Mouse (Mus musculus) heart, embryonic 10.5 days (tissue): ENCODE measurements around the gene Lclat1. TPM values are rescaled to one million over a fixed set of nuclear protein-coding genes. Genes with fewer than 3 reads are reported as not detected.

Experiments used
- DNase-seq: peaks from one replicate; pipeline ENCODE4 v3.0.0-alpha.2; 2017; ENCODE audit warnings: low spot score
- H3K27ac ChIP-seq: fragments of 300-500 bp; sonication (generic); 2 replicates; pipeline ENCODE4 v1.5.1; 2016; ENCODE audit warnings: mild to moderate bottlenecking
- H3K27me3 ChIP-seq: fragments of 300-500 bp; sonication (generic); 2 replicates; pipeline ENCODE4 v1.6.1; 2016; ENCODE audit warnings: mild to moderate bottlenecking; ENCODE audit not compliant: poor library complexity, insufficient read depth, severe bottlenecking
- H3K36me3 ChIP-seq: fragments of 300-500 bp; sonication (generic); 2 replicates; pipeline ENCODE4 v1.6.1; 2016; ENCODE audit warnings: mild to moderate bottlenecking, moderate library complexity
- H3K4me1 ChIP-seq: fragments of 300-500 bp; sonication (generic); 2 replicates; pipeline ENCODE4 v1.6.1; 2016; ENCODE audit warnings: mild to moderate bottlenecking
- H3K4me3 ChIP-seq: fragments of 300-500 bp; sonication (generic); 2 replicates; pipeline ENCODE4 v1.5.1; 2016; ENCODE audit warnings: mild to moderate bottlenecking, moderate library complexity
- H3K9me3 ChIP-seq: fragments of 300-500 bp; sonication (generic); 2 replicates; pipeline ENCODE4 v1.6.1; 2016; ENCODE audit warnings: mild to moderate bottlenecking, moderate library complexity
- WGBS: fragments of 180-500 bp; shearing (Covaris S2); methylation state at CpG from one replicate; pipeline ENCODE4 v1.1.7; 2016; 5-methylcytosine and 5-hydroxymethylcytosine counted together
- polyA plus RNA-seq: library from polyadenylated mRNA; unstranded; fragments of >200 nt; fragmentation: Nextera tagmentation; extraction: Ambion mirVana; gene quantifications from 2 replicates; pipeline ENCODE4 v1.2.1, GENCODE M21; 2016

The Lclat1 gene
- polyA plus RNA-seq, 1 experiment from 2014 or later = 24.4 TPM

GRCm38 (mm10) chr17:73096484-73096883 lies 11.3 kb upstream of the Lclat1 start:
- no peaks in the 10 kb centered on the region for H3K9me3 ChIP-seq
- DNase-seq = peak; percentile 73
- 35% methylated on average over 5 of the region's 5 CpGs for WGBS
- no peak overlapping the region for H3K4me3 ChIP-seq
- no peaks in the 10 kb centered on the region for H3K36me3 ChIP-seq
- no peak overlapping the region for H3K27ac ChIP-seq
- peaks cover 5% of the 10 kb centered on the region; the same call in 1 of the 2 replicates for H3K4me1 ChIP-seq
- no peaks in the 10 kb centered on the region for H3K27me3 ChIP-seq

DNA sequence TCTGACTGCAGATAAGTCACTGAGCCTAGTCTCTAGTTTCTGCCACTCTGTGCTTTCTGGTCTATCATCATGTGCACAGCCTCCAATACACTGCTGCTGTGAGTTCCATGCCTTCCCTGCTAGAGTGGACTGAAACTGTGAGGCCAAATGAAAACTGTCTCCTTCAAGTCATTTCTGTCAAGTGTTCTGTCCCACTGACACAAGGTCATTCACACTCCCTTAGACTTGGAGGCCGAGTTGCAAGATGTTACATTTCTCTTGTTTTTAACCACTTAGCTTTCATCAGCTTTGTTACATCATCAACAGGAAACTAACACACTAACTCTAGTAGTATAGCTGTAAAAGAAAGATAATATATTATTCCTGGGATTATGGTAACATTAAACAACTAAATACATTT lies 9.1 kb upstream of the Lclat1 start:
- no peak overlapping the region for H3K4me3 ChIP-seq
- H3K36me3 ChIP-seq = no peaks in the 10 kb centered on the region
- no peaks in the 10 kb centered on the region for H3K27me3 ChIP-seq
- no peak overlapping the region for H3K27ac ChIP-seq
- WGBS = 73% methylated on average over 1 of the region's 1 CpGs
- no peaks in the 10 kb centered on the region for H3K9me3 ChIP-seq
- peak; percentile 5 for DNase-seq
- H3K4me1 ChIP-seq = peaks cover 5% of the 10 kb centered on the region; the same call in 1 of the 2 replicates

DNA sequence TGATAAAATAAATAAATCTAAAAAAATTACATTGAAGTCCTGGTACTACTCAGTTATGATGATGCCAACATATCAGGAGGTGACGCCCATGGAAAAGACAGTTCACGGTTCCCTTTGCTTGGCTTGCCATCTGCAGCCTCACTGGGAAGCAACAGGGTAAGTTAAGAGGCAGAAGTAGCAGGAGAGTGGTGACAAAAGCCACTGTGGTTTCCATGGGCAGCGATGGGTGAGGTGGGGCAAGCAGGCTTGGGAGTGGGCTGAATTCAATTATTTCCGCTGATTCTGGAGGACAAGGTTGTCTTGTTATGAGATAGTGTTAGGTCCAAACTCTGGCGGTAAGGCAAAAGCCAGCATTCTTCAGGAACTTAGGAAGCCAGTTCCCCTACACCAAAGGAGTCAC lies 7.4 kb upstream of the Lclat1 start:
- Histone ChIP-seq H3K4me1 (no peaks in the 10 kb centered on the region), H3K4me3 (no peak overlapping the region), H3K27me3 (no peaks in the 10 kb centered on the region), H3K27ac (no peak overlapping the region), H3K36me3 (no peaks in the 10 kb centered on the region), H3K9me3 (no peaks in the 10 kb centered on the region)
- 91% methylated on average over 5 of the region's 5 CpGs for WGBS
- DNase-seq = peak; percentile 51

DNA sequence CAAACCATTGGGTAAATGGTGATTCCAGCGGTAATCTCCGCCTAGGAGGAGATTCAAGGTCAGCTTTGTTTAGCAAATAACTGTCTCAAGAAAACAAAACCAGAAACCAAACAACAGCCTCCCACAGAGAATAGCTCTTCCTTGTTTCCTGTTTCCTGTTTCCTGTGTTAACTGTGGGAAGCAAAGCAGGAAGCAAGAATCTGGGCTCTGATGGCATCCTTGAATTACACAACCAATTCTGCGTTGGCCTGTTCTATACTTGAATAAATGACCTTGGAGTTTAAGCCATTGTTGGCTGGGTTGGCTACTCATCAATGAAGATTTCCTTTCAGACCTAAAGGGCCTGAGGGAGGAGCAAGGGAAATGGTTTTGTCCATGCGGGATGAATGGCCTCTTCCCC lies 5.2 kb upstream of the Lclat1 start:
- WGBS = 71% methylated on average over 4 of the region's 4 CpGs
- no peaks in the 10 kb centered on the region for H3K36me3 ChIP-seq
- H3K27ac ChIP-seq = no peak overlapping the region
- no peak overlapping the region for H3K4me3 ChIP-seq
- no peak for DNase-seq
- H3K4me1 ChIP-seq = peaks cover under 1% of the 10 kb centered on the region; the same call in 1 of the 2 replicates
- H3K9me3 ChIP-seq = no peaks in the 10 kb centered on the region
- no peaks in the 10 kb centered on the region for H3K27me3 ChIP-seq

- peak overlapping the region; percentile 98 for H3K4me3 ChIP-seq
- peaks cover 37% of the 10 kb centered on the region for H3K4me1 ChIP-seq
- H3K27ac ChIP-seq = peak overlapping the region; percentile 96
- H3K9me3 ChIP-seq = no peaks in the 10 kb centered on the region
- 0 out of 2 replicates have a peak, but pooled peaks cover 4% of the 10 kb centered on the region for H3K36me3 ChIP-seq
- WGBS = 4% methylated on average over 35 of the region's 35 CpGs
- no peak for DNase-seq
- no peaks in the 10 kb centered on the region for H3K27me3 ChIP-seq
Observed at GRCm38 (mm10) chr17:73108170-73108887, 544 bp downstream of the Lclat1 start.

DNA sequence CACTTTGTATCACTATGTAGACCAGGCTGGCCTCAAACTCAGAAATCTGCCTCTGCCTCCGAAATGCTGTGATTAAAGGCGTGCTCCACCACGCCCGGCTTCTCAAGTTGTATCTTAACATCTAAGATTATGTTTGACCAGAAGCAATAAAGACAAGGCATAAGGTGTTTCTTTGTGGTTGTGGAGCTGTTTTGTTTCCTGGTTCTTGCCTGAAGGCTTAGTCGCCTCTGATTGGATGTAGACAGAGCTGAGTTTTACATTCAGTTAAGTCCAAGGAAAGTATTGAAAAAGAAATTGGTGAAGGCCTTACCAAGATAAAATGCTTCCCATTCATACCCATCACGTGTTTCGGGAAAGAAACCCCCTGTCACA lies 1.1 kb downstream of the Lclat1 start:
- Histone ChIP-seq H3K27me3 (no peaks in the 10 kb centered on the region), H3K4me1 (peaks cover 38% of the 10 kb centered on the region), H3K4me3 (peak overlapping the region; percentile 98), H3K36me3 (0 out of 2 replicates have a peak, but pooled peaks cover 4% of the 10 kb centered on the region), H3K27ac (no peak overlapping the region), H3K9me3 (no peaks in the 10 kb centered on the region)
- DNase-seq = no peak
- 78% methylated on average over 7 of the region's 7 CpGs for WGBS

DNA sequence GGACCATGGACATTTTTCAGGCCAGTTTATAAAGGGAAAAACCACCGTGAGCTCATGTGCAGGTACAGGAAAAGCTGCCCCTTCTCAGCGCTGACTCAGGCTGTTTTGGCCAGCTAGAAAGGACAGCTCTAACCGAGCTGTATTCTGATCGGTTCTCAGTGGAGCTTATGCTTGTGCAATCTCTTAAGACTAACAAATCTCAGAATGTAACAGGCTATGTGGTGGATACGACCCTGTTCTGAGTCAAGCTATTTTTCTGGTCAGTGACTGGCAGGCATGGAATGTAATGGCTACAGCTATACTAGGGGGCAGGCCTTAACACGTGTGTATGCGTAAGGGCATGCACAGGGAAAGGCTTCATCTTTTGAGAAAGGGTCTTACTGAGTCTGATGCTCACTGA lies 4.3 kb downstream of the Lclat1 start:
- Histone ChIP-seq H3K36me3 (peaks cover 9% of the 10 kb centered on the region; the same call in 1 of the 2 replicates), H3K27ac (peak overlapping the region; percentile 84)
- WGBS = 61% methylated on average over 7 of the region's 7 CpGs

DNA sequence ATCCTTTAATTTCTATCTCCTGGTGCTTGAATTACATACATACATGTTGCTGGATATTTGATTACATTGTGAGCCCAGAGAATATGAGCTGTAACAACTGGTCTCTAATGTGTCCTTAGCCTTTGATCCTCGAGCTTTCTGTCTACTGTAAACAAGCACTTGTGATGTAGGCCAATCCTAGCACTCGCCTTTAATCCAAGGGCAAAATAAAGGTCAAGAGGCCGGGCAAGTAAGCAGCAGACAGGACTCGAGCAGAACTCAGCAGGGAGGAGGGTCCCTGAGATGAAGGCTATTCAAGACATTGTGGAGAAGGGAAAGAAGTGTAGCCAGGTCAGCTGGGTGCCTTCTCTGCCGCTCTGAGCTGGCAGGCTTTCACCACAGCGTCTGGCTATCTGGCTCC lies 4.8 kb downstream of the Lclat1 start:
- peaks cover 37% of the 10 kb centered on the region for H3K4me1 ChIP-seq
- no peaks in the 10 kb centered on the region for H3K27me3 ChIP-seq
- WGBS = 18% methylated on average over 6 of the region's 6 CpGs
- peaks cover 9% of the 10 kb centered on the region; the same call in 1 of the 2 replicates for H3K36me3 ChIP-seq
- peak overlapping the region; percentile 84 for H3K27ac ChIP-seq
- no peak for DNase-seq
- H3K4me3 ChIP-seq = peak overlapping the region; percentile 20; the same call in 1 of the 2 replicates
- no peaks in the 10 kb centered on the region for H3K9me3 ChIP-seq

More for the DNA sequence above, 4.3 kb downstream of the Lclat1 start:
- H3K4me1 ChIP-seq = peaks cover 38% of the 10 kb centered on the region
- H3K27me3 ChIP-seq = no peaks in the 10 kb centered on the region
- no peak overlapping the region for H3K4me3 ChIP-seq
- no peak for DNase-seq
- H3K9me3 ChIP-seq = no peaks in the 10 kb centered on the region

DNA sequence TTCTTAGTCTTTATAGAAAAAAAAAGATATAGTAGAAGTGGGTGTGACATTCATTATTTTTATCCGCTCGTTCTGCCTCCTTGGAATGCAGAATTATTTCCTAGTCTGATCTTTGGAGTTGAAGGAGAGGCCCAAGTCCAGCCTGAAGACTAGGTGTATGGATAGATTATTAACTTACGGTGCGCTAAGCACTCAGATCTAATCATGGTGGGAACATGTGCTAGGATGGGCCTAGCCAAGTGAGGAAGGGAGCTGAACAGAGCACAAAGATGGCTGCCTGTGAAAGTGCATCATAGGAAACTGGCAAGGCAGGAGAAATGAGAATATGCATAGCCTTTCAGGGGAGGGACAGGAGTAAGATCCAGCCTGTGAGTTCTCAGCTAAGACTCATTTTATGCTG lies 5.4 kb downstream of the Lclat1 start:
- Histone ChIP-seq H3K27me3 (no peaks in the 10 kb centered on the region), H3K4me1 (peaks cover 35% of the 10 kb centered on the region), H3K4me3 (no peak overlapping the region), H3K36me3 (peaks cover 9% of the 10 kb centered on the region; the same call in 1 of the 2 replicates), H3K27ac (peak overlapping the region; percentile 84; the same call in 1 of the 2 replicates), H3K9me3 (no peaks in the 10 kb centered on the region)
- DNase-seq = no peak
- 94% methylated on average over 4 of the region's 4 CpGs for WGBS

GRCm38 (mm10) chr17:73118134-73118533 lies 10.3 kb downstream of the Lclat1 start:
- DNase-seq = no peak
- no peaks in the 10 kb centered on the region for H3K9me3 ChIP-seq
- peaks cover 5% of the 10 kb centered on the region; the same call in 1 of the 2 replicates for H3K36me3 ChIP-seq
- H3K4me1 ChIP-seq = peaks cover 9% of the 10 kb centered on the region
- 88% methylated on average over 3 of the region's 3 CpGs for WGBS
- no peak overlapping the region for H3K27ac ChIP-seq
- H3K27me3 ChIP-seq = no peaks in the 10 kb centered on the region
- no peak overlapping the region for H3K4me3 ChIP-seq

DNA sequence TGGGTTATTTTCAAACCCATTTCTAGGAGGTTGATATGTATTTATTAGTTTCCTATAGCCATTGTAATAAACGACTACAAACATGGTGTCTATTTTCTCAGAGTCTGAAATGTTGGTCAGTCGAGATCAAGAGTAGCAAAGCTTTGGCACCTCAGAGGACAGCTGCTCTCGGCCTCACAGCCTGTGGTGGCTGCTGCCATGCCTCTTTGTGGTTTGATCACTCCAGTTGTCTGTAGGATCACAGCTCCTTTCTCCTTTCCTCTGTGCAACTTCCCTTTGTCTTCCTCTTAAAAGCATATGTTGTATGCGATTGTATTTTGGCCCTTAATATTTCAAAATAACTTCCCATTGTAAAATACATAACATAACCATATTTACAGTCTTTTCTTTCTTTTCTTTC lies 10.9 kb downstream of the Lclat1 start:
- H3K36me3 ChIP-seq = peaks cover 5% of the 10 kb centered on the region; the same call in 1 of the 2 replicates
- no peak overlapping the region for H3K4me3 ChIP-seq
- 71% methylated on average over 4 of the region's 4 CpGs for WGBS
- DNase-seq = no peak
- peaks cover 12% of the 10 kb centered on the region for H3K4me1 ChIP-seq
- no peaks in the 10 kb centered on the region for H3K27me3 ChIP-seq
- no peaks in the 10 kb centered on the region for H3K9me3 ChIP-seq
- H3K27ac ChIP-seq = no peak overlapping the region

GRCm38 (mm10) chr17:73119150-73119549 lies 11.4 kb downstream of the Lclat1 start:
- no peak for DNase-seq
- no peaks in the 10 kb centered on the region for H3K9me3 ChIP-seq
- H3K4me1 ChIP-seq = peaks cover 14% of the 10 kb centered on the region
- no peak overlapping the region for H3K4me3 ChIP-seq
- no peak overlapping the region for H3K27ac ChIP-seq
- 87% methylated on average over 6 of the region's 6 CpGs for WGBS
- peaks cover 5% of the 10 kb centered on the region; the same call in 1 of the 2 replicates for H3K36me3 ChIP-seq
- H3K27me3 ChIP-seq = no peaks in the 10 kb centered on the region

DNA sequence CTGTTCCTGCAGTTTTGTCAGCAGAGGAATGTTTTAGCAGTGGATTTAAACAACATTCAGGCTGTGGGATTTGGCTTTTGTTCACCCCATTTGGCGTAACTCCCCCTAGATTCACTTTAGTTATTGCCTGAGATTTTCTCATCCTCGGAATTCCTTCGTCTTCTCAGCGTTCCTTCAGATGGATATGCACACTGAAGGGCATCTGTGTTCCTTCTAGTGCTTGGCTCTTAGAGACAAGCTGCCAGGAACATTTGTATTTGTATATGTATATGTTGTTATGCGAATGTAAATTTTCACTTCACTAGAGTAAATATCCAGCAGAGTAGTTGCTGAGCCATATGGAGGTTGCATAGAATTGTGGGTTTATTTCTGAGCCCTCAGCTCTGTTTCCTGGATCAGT lies 12.8 kb downstream of the Lclat1 start:
- WGBS = 81% methylated on average over 5 of the region's 5 CpGs
- H3K9me3 ChIP-seq = no peaks in the 10 kb centered on the region
- DNase-seq = no peak
- no peak overlapping the region for H3K27ac ChIP-seq
- H3K4me3 ChIP-seq = no peak overlapping the region
- H3K4me1 ChIP-seq = peaks cover 17% of the 10 kb centered on the region
- H3K27me3 ChIP-seq = no peaks in the 10 kb centered on the region
- peaks cover 5% of the 10 kb centered on the region; the same call in 1 of the 2 replicates for H3K36me3 ChIP-seq
